Mouse (Mus musculus) urinary bladder, adult 2 months (tissue): ENCODE measurements at regions not wholly inside any gene's neighbourhood (a gene's known extent, or its start where the extent isn't known, plus 50 kb on each side); places are given as distances from the start of the nearest gene placed in this dataset.

Source experiments
- DNase-seq: peaks from one replicate; pipeline ENCODE4 v3.0.0; 2022; ENCODE audit warnings: low spot score

DNA sequence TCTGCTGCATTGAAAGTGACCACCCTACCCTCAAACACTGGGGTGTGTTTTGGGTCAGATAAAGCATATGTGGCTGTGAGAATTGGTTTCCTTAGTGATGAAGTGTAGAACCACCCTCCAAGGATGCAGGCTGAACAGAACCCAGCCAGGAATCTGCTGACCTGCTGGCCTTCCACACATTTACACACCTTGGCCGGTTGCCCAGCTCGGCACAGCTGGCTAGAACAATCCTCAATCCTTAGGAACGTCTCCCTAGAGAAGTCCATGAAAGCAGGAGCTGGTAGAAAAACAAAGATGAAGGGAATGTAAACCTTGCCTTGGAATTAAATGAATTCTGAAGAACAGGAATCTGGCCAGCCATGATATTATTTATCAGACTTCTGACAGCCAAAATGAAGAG is 737.3 kb downstream of the Slc4a3 start:
- DNase-seq = no peak

GRCm38 (mm10) chr1:76322943-76323559 is 777.0 kb downstream of the Slc4a3 start:
- no peak for DNase-seq

GRCm38 (mm10) chr1:76323592-76323991 is 777.5 kb downstream of the Slc4a3 start:
- DNase-seq = no peak

- DNase-seq = no peak
Measured at GRCm38 (mm10) chr1:76336011-76336410, 789.9 kb downstream of the Slc4a3 start.

DNA sequence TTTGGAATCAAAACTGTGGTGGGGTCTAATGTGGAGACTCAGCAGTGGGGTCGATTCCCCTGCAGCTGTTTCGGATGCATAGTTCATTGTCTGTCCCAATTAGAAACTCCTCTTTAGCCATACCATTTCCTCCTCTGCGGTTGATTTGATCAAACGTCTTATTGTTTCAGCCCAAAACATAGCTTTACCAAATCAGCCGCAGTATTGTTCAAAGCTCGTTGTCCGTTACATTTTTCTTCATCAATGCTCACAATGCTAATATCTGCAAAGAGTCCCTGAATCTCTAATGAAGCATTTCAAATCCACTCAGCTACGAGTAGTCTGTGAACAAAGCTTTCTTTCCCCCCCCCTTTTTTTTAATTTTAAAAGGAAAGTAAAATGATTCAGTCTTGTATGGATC is 816.0 kb downstream of the Slc4a3 start:
- DNase-seq = no peak

- DNase-seq = no peak
Measured at GRCm38 (mm10) chr1:76373931-76374330, 827.9 kb downstream of the Slc4a3 start.

GRCm38 (mm10) chr1:76378154-76378553 is 832.1 kb downstream of the Slc4a3 start:
- DNase-seq = no peak

GRCm38 (mm10) chr1:76392536-76392935 is 846.5 kb downstream of the Slc4a3 start:
- DNase-seq = no peak

GRCm38 (mm10) chr1:76394038-76394437 is 848.0 kb downstream of the Slc4a3 start:
- DNase-seq = no peak

DNA sequence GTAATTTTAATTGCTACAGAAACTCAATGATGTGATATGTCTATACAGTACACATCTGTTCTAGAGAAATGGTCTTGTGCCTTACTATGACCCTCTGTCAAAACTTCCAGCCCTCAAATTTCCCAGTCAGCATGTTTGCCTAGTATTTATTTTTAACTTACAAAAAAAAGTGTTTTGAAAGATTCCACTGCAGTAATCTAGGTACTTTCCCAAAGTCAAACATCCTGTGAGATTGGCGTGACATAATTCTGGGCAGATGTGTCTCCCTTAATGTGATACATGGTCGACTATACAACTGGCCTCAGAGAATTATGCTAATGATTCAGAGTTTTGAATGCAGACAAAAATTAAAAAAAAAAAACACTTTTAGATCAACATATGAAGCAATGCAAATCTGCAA is 856.8 kb downstream of the Slc4a3 start:
- no peak for DNase-seq

- no peak for DNase-seq
Measured at GRCm38 (mm10) chr1:76404003-76404402, 857.9 kb downstream of the Slc4a3 start.

DNA sequence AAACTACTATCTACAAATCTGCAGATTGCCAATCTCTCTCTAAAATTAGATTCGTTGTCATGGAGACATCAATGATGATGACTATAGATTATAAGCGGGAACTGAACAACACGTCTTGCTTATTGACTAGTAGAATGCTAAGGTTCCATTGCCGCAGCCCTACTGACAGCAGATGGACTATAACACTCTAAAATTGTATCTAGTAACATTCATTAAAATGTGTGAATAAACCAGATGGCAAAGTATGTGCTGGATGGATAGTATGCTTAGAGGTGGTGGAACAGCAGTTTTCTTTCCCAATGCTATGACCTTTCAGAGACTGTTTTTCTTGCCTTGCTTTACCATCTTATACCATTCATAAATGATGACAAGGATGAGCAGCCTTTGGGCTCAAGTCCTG is 864.7 kb downstream of the Slc4a3 start:
- no peak for DNase-seq

GRCm38 (mm10) chr1:76420525-76420924 is 874.5 kb downstream of the Slc4a3 start:
- DNase-seq = no peak

DNA sequence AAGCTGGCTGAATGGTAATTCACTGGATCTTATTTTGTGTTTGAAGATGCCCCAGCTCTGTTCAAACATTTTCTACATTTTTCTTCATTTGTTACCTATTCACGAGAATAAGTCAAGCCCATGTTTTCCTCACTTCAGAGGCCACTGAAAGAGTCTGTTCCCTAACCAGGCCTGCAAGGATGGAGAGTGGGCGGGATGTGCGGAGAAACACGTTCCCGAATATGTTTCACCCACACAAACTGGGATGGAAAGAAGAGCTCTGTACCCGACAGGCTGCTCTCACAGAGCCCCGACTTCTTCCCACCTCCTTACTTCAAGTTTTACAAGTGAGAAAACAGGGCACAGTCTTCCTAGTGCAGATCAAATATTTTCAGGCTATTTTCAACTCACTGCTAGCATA is 881.4 kb downstream of the Slc4a3 start:
- no peak for DNase-seq

- DNase-seq = no peak
Measured at GRCm38 (mm10) chr1:76430041-76430610, 884.1 kb downstream of the Slc4a3 start.

GRCm38 (mm10) chr1:76433481-76433941 is 887.4 kb downstream of the Slc4a3 start:
- no peak for DNase-seq

- no peak for DNase-seq
Measured at GRCm38 (mm10) chr1:76450539-76451214, 904.6 kb downstream of the Slc4a3 start.

DNA sequence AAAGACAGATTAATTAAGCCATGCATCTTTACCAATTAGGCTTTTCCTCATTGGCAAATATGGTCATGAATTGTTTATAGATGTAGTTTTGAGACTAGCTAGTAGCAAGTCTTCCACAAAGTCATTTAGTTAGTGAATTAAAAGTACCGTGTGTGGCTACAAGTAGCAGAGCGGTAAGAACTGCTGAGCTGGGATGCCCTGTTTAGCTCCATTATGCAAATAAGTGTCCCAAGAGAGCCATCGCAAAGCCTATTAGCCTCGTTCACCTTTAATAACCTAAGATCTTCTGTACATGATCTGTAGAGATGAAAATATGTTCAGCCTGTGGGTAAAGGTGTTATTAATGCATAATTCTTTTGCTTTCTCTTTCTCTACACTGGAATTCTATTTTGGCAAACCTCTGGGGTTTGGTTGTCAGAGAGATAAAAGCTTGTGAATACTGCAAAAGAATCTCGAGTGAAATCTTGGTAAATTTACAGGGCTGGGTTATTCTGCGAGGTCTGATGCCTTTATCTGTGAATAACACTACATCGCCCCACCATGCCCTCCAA is 907.2 kb downstream of the Slc4a3 start:
- no peak for DNase-seq

GRCm38 (mm10) chr1:76466562-76466961 is 920.5 kb downstream of the Slc4a3 start:
- no peak for DNase-seq

DNA sequence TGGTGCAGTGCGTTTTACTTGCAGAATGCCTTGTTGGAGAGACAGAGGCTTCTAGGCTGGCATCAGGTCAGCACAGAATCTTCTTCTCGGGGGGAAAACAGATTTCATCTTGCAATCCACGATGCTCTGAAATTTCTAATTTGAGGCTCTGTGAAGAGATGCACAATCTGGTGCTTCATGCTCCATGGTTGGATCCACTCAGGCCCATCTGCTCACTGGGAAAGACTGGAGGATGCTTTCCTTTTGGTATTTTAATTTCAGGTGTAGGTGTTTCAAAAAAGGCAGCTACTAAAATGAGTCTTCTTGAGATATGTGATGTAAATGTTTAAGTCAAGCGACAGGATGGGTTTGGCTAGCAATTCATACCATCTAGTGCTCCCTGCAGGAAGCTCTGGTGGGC is 938.1 kb downstream of the Slc4a3 start:
- DNase-seq = no peak

DNA sequence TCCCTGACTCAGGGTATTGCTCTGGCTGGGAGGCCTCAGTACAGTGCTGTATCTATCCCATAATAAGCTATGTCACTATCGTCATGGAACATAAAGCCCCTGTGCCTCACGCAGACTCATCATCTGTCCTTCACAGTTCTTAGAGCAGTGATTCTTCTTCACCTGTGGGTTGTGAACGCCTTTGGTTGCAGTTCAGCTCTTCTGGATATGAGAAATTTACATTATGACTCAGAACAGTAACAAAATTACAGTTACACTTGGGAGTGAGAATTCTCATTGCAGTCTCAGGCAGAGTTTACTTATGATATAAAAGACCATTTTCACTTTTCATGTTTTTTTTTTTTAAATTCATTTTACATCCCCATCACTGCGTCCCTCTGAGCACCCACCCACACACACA is 941.4 kb downstream of the Slc4a3 start:
- no peak for DNase-seq

DNA sequence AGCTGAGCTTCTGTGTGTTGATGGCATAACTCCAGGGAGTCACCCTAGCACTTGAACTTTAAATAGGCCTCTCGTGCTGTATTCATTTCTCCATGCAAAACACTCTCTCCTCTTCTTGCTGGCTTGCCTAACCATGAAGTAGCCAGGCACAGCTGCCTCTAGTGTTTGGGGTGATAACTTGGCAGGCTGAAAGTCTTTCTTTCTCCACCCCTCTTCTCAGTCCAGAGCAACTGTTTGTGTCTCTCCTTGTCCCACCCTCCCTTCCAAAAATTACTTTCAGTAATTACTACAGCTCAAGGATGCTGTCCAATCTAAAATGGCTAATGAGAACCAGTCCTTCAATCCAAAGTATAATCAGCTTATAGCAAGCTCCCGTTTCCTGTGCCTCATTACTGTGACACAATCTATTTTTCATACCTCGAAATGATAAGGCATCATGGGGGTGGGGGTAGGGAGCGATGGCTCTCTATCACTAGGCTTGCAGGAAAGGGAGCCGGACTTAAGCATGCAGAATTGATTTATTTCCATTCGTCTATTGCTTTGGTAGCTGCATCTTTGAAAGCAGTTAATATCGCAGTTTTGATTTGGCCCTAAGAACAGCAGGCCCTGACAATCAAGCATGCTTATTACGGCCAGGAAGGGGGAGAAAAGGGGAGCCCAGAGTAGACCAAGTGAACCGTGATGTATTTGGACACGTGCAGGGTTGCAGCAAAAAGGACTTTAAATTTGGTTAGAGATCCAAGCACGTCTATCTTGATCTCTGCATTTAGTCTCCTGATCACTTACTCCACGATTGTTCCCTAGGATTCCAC is 943.8 kb downstream of the Slc4a3 start:
- DNase-seq = no peak
